12 mouse cellular contexts compared by ENCODE assay signal in the genomic region with DNA sequence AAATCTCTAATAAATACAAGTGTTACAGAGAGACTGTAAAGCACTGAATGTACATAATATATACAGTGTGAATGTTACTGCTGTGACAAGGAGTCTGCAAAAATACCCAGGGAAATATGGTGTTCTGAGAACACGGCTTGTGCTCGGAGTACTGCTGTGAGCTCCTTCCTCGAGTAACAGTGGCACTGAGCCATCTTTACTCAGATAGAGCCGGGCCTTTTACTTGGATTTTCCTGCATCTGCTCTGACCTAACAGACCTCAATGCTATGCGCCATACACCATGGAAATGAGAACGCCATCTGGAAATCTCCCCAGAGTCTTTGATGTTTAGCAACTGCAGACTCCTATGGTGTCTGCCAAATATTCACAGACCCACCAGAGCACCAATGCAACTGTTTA. TPM values are rescaled to one million over a fixed set of nuclear protein-coding genes. Genes with fewer than 3 reads are reported as not detected.
DNase-seq lines count a peak whose midpoint lies in the region; ATAC-seq and TF ChIP-seq lines count a peak whose summit lies in the region.
"Had no signal": no experiment of that assay in that cellular context is flagged by ENCODE, and none has a peak within 500 bp of the region (broad histone marks: within the 10 kb centered on the region; RNA-seq: fewer than 3 reads in every experiment).

No protein-coding gene starts in this region.

- no peaks in the 10 kb centered on the region for H3K36me3 ChIP-seq in heart, embryonic 16.5 days (ENCODE audit: control insufficient read depth, insufficient read depth)
- no peaks in the 10 kb centered on the region for H3K36me3 ChIP-seq in heart, adult 2 months (ENCODE audit: control insufficient read depth, insufficient read depth, low read length)
- H3K36me3 ChIP-seq in midbrain, postnatal 0 days (ENCODE audit: insufficient read depth, low read length), result no peaks in the 10 kb centered on the region
- H3K36me3 ChIP-seq in midbrain, embryonic 15.5 days (replicated peaks), result no peaks in the 10 kb centered on the region
- H3K36me3 ChIP-seq in hindbrain, embryonic 14.5 days (replicated peaks; ENCODE audit: control insufficient read depth, insufficient read depth), result no peaks in the 10 kb centered on the region
- H3K36me3 ChIP-seq in neural tube, embryonic 14.5 days (ENCODE audit: control insufficient read depth, insufficient read depth, low read length), result no peaks in the 10 kb centered on the region
- H3K36me3 ChIP-seq: embryonic facial prominence, embryonic 13.5 days; heart, embryonic 10.5 days had no signal

- 67% methylated on average over 6 of the region's 6 CpGs for WGBS in heart, embryonic 16.5 days
- WGBS in heart, adult 2 months, result 39% methylated on average over 6 of the region's 6 CpGs
- 55% methylated on average over 6 of the region's 6 CpGs for WGBS in midbrain, postnatal 0 days
- WGBS in midbrain, embryonic 15.5 days, result 50% methylated on average over 6 of the region's 6 CpGs
- 55% methylated on average over 6 of the region's 6 CpGs for WGBS in hindbrain, embryonic 14.5 days
- 50% methylated on average over 6 of the region's 6 CpGs for WGBS in neural tube, embryonic 14.5 days

- no peak overlapping the region for H3K4me2 ChIP-seq in heart, embryonic 16.5 days (ENCODE audit: low read depth, low read length)
- no peak overlapping the region for H3K4me2 ChIP-seq in midbrain, postnatal 0 days (ENCODE audit: low read depth, low read length, poor library complexity, severe bottlenecking)
- H3K4me2 ChIP-seq in midbrain, embryonic 15.5 days, result no peak overlapping the region
- H3K4me2 ChIP-seq in hindbrain, embryonic 14.5 days (replicated peaks), result no peak overlapping the region
- H3K4me2 ChIP-seq in neural tube, embryonic 14.5 days (ENCODE audit: low read depth, low read length), result no peak overlapping the region
- H3K4me2 ChIP-seq: embryonic facial prominence, embryonic 13.5 days had no signal

- no peaks in the 10 kb centered on the region for H3K79me2 ChIP-seq in heart, adult 2 months (replicated peaks; ENCODE audit: control insufficient read depth, insufficient read depth, low read length)

- no peaks in the 10 kb centered on the region for H3K9me3 ChIP-seq in heart, embryonic 16.5 days (replicated peaks; ENCODE audit: control insufficient read depth, low read length)
- no peaks in the 10 kb centered on the region for H3K9me3 ChIP-seq in midbrain, postnatal 0 days (ENCODE audit: low read length)
- no peaks in the 10 kb centered on the region for H3K9me3 ChIP-seq in midbrain, embryonic 15.5 days
- H3K9me3 ChIP-seq in hindbrain, embryonic 14.5 days (ENCODE audit: control insufficient read depth, low read length), result no peaks in the 10 kb centered on the region
- H3K9me3 ChIP-seq in neural tube, embryonic 14.5 days (ENCODE audit: control insufficient read depth, low read length), result no peaks in the 10 kb centered on the region
- H3K9me3 ChIP-seq: embryonic facial prominence, embryonic 13.5 days; heart, embryonic 10.5 days had no signal

- H3K27me3 ChIP-seq in heart, embryonic 16.5 days (ENCODE audit: control insufficient read depth, insufficient read depth, low read length), result no peaks in the 10 kb centered on the region
- no peaks in the 10 kb centered on the region for H3K27me3 ChIP-seq in heart, adult 2 months (ENCODE audit: control insufficient read depth, insufficient read depth, low read length)
- no peaks in the 10 kb centered on the region for H3K27me3 ChIP-seq in midbrain, postnatal 0 days (ENCODE audit: insufficient read depth, low read length)
- no peaks in the 10 kb centered on the region for H3K27me3 ChIP-seq in midbrain, embryonic 15.5 days (replicated peaks)
- no peaks in the 10 kb centered on the region for H3K27me3 ChIP-seq in hindbrain, embryonic 14.5 days (ENCODE audit: control insufficient read depth, insufficient read depth, low read length)
- no peaks in the 10 kb centered on the region for H3K27me3 ChIP-seq in neural tube, embryonic 14.5 days (ENCODE audit: control insufficient read depth, insufficient read depth, low read length)
- H3K27me3 ChIP-seq: embryonic facial prominence, embryonic 13.5 days had no signal

- H3K9ac ChIP-seq in heart, embryonic 16.5 days (ENCODE audit: low read length), result no peak overlapping the region
- H3K9ac ChIP-seq in heart, adult 2 months (ENCODE audit: low read depth, low read length), result no peak overlapping the region
- H3K9ac ChIP-seq in midbrain, postnatal 0 days (replicated peaks; ENCODE audit: low read length, poor library complexity, severe bottlenecking), result no peak overlapping the region
- no peak overlapping the region for H3K9ac ChIP-seq in midbrain, embryonic 15.5 days
- H3K9ac ChIP-seq in hindbrain, embryonic 14.5 days, result no peak overlapping the region
- H3K9ac ChIP-seq in neural tube, embryonic 14.5 days (replicated peaks; ENCODE audit: low read depth, low read length), result no peak overlapping the region
- H3K9ac ChIP-seq: embryonic facial prominence, embryonic 13.5 days had no signal

- H3K27ac ChIP-seq in heart, embryonic 16.5 days (ENCODE audit: low read length), result no peak overlapping the region
- no peak overlapping the region for H3K27ac ChIP-seq in heart, adult 2 months
- no peak overlapping the region for H3K27ac ChIP-seq in midbrain, postnatal 0 days (ENCODE audit: low read depth, low read length)
- no peak overlapping the region for H3K27ac ChIP-seq in midbrain, embryonic 15.5 days
- H3K27ac ChIP-seq in hindbrain, embryonic 14.5 days, result no peak overlapping the region
- no peak overlapping the region for H3K27ac ChIP-seq in neural tube, embryonic 14.5 days (ENCODE audit: low read depth, low read length)
- H3K27ac ChIP-seq in gastrocnemius, adult 2 months, result no peak overlapping the region
- H3K27ac ChIP-seq: kidney, postnatal 0 days had no signal

- TF ChIP-seq CTCF in heart, adult 2 months (IDR thresholded peaks at IDR 0.05), result no peak
- no peak for TF ChIP-seq CTCF in midbrain, postnatal 0 days (IDR thresholded peaks at IDR 0.05)
- no peak for TF ChIP-seq CTCF in gastrocnemius, adult 2 months (IDR thresholded peaks at IDR 0.05)

- no peak overlapping the region for H3K4me3 ChIP-seq in heart, embryonic 16.5 days (ENCODE audit: low read length)
- H3K4me3 ChIP-seq in heart, adult 2 months, result no peak overlapping the region
- no peak overlapping the region for H3K4me3 ChIP-seq in midbrain, postnatal 0 days (ENCODE audit: low read depth, low read length)
- no peak overlapping the region for H3K4me3 ChIP-seq in midbrain, embryonic 15.5 days
- H3K4me3 ChIP-seq in hindbrain, embryonic 14.5 days (replicated peaks; ENCODE audit: low read length), result no peak overlapping the region
- H3K4me3 ChIP-seq in neural tube, embryonic 14.5 days (ENCODE audit: low read depth, low read length), result no peak overlapping the region
- no peak overlapping the region for H3K4me3 ChIP-seq in gastrocnemius, adult 2 months
- H3K4me3 ChIP-seq: embryonic facial prominence, embryonic 13.5 days; heart, embryonic 10.5 days; myocyte had no signal

- intact Hi-C loops in heart, adult 2 months (cut with DNase I), result no loop called here
- intact Hi-C loops in gastrocnemius, adult 2 months (cut with DNase I), result no loop called here

- no peak for DNase-seq in heart, adult 2 months
- DNase-seq in midbrain, postnatal 0 days (ENCODE audit: low spot score), result peak; percentile 57
- no peak for DNase-seq in hindbrain, embryonic 14.5 days (ENCODE audit: low spot score)
- DNase-seq in gastrocnemius, adult 2 months, result no peak
- DNase-seq: lung, adult 2 months had no signal

- no peak for TF ChIP-seq POLR2A in heart, adult 2 months (IDR thresholded peaks at IDR 0.05; ENCODE audit: insufficient read depth, low read depth, low read length)

- ATAC-seq in heart, embryonic 16.5 days (replicated peaks; ENCODE audit: extremely low read depth, insufficient read depth, low FRiP score), result peak; percentile 14; the same call in 1 of the 2 replicates
- no peak for ATAC-seq in midbrain, postnatal 0 days (ENCODE audit: low FRiP score)
- no peak for ATAC-seq in midbrain, embryonic 15.5 days (replicated peaks)
- peak; percentile 51; the same call in 1 of the 2 replicates for ATAC-seq in hindbrain, embryonic 14.5 days (ENCODE audit: low FRiP score)
- ATAC-seq in neural tube, embryonic 14.5 days (ENCODE audit: low read depth), result peak; percentile 54; the same call in 1 of the 2 replicates

- no peak for TF ChIP-seq EP300 in heart, adult 2 months (IDR thresholded peaks at IDR 0.05; ENCODE audit: insufficient read depth, low read depth, low read length)

- H3K4me1 ChIP-seq in heart, embryonic 16.5 days (ENCODE audit: control insufficient read depth, insufficient read depth, low read length), result peaks cover 10% of the 10 kb centered on the region
- H3K4me1 ChIP-seq in heart, adult 2 months (ENCODE audit: control insufficient read depth, insufficient read depth, low read length), result no peaks in the 10 kb centered on the region; the same call in 1 of the 2 replicates
- H3K4me1 ChIP-seq in midbrain, postnatal 0 days (ENCODE audit: insufficient read depth, low read length), result no peaks in the 10 kb centered on the region
- H3K4me1 ChIP-seq in midbrain, embryonic 15.5 days, result no peaks in the 10 kb centered on the region
- H3K4me1 ChIP-seq in hindbrain, embryonic 14.5 days (replicated peaks; ENCODE audit: control insufficient read depth, insufficient read depth, low read length), result no peaks in the 10 kb centered on the region
- 0 out of 2 replicates have a peak, but pooled peaks cover 3% of the 10 kb centered on the region for H3K4me1 ChIP-seq in neural tube, embryonic 14.5 days (ENCODE audit: control insufficient read depth, insufficient read depth, low read length)

RNA-seq across cellular contexts. Expression of gene Me1, which starts 12.9 kb away (rescaled TPM):
- 19.6 and 26.4 TPM in 2 replicates for polyA plus RNA-seq in heart, embryonic 16.5 days (2015; fragmentation: Nextera tagmentation; extraction: Ambion mirVana)
- 100 to 1,000 TPM in 1 of 2 experiments, 10 to 100 TPM in 1; 100.0 to 110 TPM for total RNA-seq in heart, adult 2 months (2021)
- 67.1 and 101 TPM in 2 replicates for polyA plus RNA-seq in heart, adult 2 months (2012; rRNA removed)
- 37.0 and 41.6 TPM in 2 replicates for total RNA-seq in midbrain, postnatal 0 days (2014; rRNA removed)
- polyA plus RNA-seq in midbrain, postnatal 0 days (2015; fragmentation: Nextera tagmentation; extraction: Ambion mirVana), result 62.8 and 64.7 TPM in 2 replicates
- 37.7 and 40.6 TPM in 2 replicates for polyA plus RNA-seq in midbrain, embryonic 15.5 days (2015; fragmentation: Nextera tagmentation; extraction: Ambion mirVana)
- polyA plus RNA-seq in hindbrain, embryonic 14.5 days (2014; fragmentation: Nextera tagmentation; extraction: Ambion mirVana), result 53.5 and 61.8 TPM in 2 replicates
- 49.0 and 53.0 TPM in 2 replicates for polyA plus RNA-seq in neural tube, embryonic 14.5 days (2014; fragmentation: Nextera tagmentation; extraction: Ambion mirVana)
- total RNA-seq in gastrocnemius, adult 2 months (2021), result 100 to 1,000 TPM; 127 to 221 TPM

Comparison
In these comparisons a context has a peak if more than half of its experiments do, and no peak if none do; other contexts are left out.
1. ATAC-seq: peak in heart, embryonic 16.5 days (single experiment), hindbrain, embryonic 14.5 days (single experiment) and neural tube, embryonic 14.5 days (single experiment); none in midbrain, postnatal 0 days (single experiment) and midbrain, embryonic 15.5 days (single experiment).